8 mouse cellular contexts compared by ENCODE assay signal in genomic region chr12:103143798-103144565, GRCm38 (mm10).
DNase-seq lines count a peak whose midpoint lies in the region; ATAC-seq and TF ChIP-seq lines count a peak whose summit lies in the region.

No protein-coding gene starts in this region.

- no peak overlapping the region for H3K27ac ChIP-seq in ES-E14 (ENCODE audit: insufficient read depth, low read depth, low read length, poor library complexity, severe bottlenecking)
- no peak overlapping the region for H3K27ac ChIP-seq in neural tube, embryonic 15.5 days (replicated peaks)

- no peak overlapping the region for H3K4me2 ChIP-seq in neural tube, embryonic 15.5 days

- H3K4me1 ChIP-seq in ES-E14 (ENCODE audit: control insufficient read depth in 2 of 2, insufficient read depth in 2 of 2, low read length in 2 of 2, poor library complexity in 1 of 2), result peaks cover 0 to 5% of the 10 kb centered on the region in 2 experiments; a peak in 1 of 4 replicates
- peaks cover 3% of the 10 kb centered on the region; the same call in 1 of the 2 replicates for H3K4me1 ChIP-seq in neural tube, embryonic 15.5 days

- WGBS in neural tube, embryonic 15.5 days, result 36% methylated on average over 9 of the region's 9 CpGs

- no peaks in the 10 kb centered on the region for H3K9me3 ChIP-seq in ES-E14 (ENCODE audit: control insufficient read depth, insufficient read depth, low read depth, low read length)
- H3K9me3 ChIP-seq in neural tube, embryonic 15.5 days (replicated peaks), result 0 out of 2 replicates have a peak, but pooled peaks cover 7% of the 10 kb centered on the region

- H3K9ac ChIP-seq in ES-E14 (ENCODE audit: insufficient read depth, low read depth, low read length, poor library complexity, severe bottlenecking), result no peak overlapping the region
- no peak overlapping the region for H3K9ac ChIP-seq in neural tube, embryonic 15.5 days (replicated peaks)

- H3K27me3 ChIP-seq in neural tube, embryonic 15.5 days (replicated peaks), result no peaks in the 10 kb centered on the region

- H3K4me3 ChIP-seq in ES-E14 (ENCODE audit: insufficient read depth in 1 of 2, low read depth in 1 of 2, low read length in 2 of 2, poor library complexity in 1 of 2, severe bottlenecking in 1 of 2), result no peak overlapping the region
- no peak overlapping the region for H3K4me3 ChIP-seq in neural tube, embryonic 15.5 days (replicated peaks)

- in situ Hi-C loops in ES-E14 (cut with MboI; ENCODE audit: low sequenced_read_pairs in 2 of 2, unreplicated experiment in 2 of 2), result loop anchor here (5.0 to 25.0 kb wide), 2 partner anchors 163 to 168 kb away; partner anchors contain the start of gene Fam181a (in 1 of the 2)

- no peaks in the 10 kb centered on the region for H3K36me3 ChIP-seq in ES-E14 (ENCODE audit: control insufficient read depth, insufficient read depth, low read length, poor library complexity, severe bottlenecking)
- H3K36me3 ChIP-seq in neural tube, embryonic 15.5 days, result peaks cover 30% of the 10 kb centered on the region

- DNase-seq in 3134 (ENCODE audit: extremely low read depth, insufficient read length, low spot score) (peak; percentile 2), ES-E14 (ENCODE audit: low read depth, low spot score) (peak; percentile 68)
- peak; percentile 23 to 57 for DNase-seq in cerebellum, adult 18-20 months
- peak; percentile 64 for DNase-seq in forelimb bud, embryonic 11.5 days (ENCODE audit: low read depth, low spot score)
- DNase-seq in kidney, adult 18-20 months, result peak; percentile 61
- peak; percentile 11 to 24 for DNase-seq in lung, adult 18-20 months
- DNase-seq in urinary bladder, postnatal 14 days (ENCODE audit: low spot score), result peak; percentile 50

- ATAC-seq in neural tube, embryonic 15.5 days (ENCODE audit: low FRiP score), result peak; percentile 72; the same call in 1 of the 2 replicates

TF ChIP-seq in ES-E14, 5 proteins besides CTCF, POLR2A, EP300 and RAD21:
- no peak for TF ChIP-seq MAFK (IDR thresholded peaks at IDR 0.05; ENCODE audit: insufficient read depth, low read depth, low read length)
- TF ChIP-seq ZC3H11A (IDR thresholded peaks at IDR 0.05; ENCODE audit: borderline replicate concordance, low read depth, low read length), result peak; percentile 66; the same call in 1 of the 2 replicates
- no peak for TF ChIP-seq HCFC1 (IDR thresholded peaks at IDR 0.05; ENCODE audit: borderline replicate concordance, insufficient read depth, low read length)
- no peak for TF ChIP-seq CHD2 (IDR thresholded peaks at IDR 0.05; ENCODE audit: low read depth, low read length)

Comparison
In these comparisons a context has a peak if more than half of its experiments do, and no peak if none do; other contexts are left out.
1. DNase-seq: peak in every context shown above with its lines; median percentile 68 in ES-E14; 64 in forelimb bud, embryonic 11.5 days; 61 in kidney, adult 18-20 months; 50 in urinary bladder, postnatal 14 days; 40 in cerebellum, adult 18-20 months; 18 in lung, adult 18-20 months; 2 in 3134.